Mouse (Mus musculus): ENCODE measurements around the gene Egfem1. TPM values are rescaled to one million over a fixed set of nuclear protein-coding genes. Genes with fewer than 3 reads are reported as not detected.

Egfem1 gene
- total and polyA plus RNA-seq, 2 experiments from 2014 or later: 0.23 TPM; not detected in 1

DNA sequence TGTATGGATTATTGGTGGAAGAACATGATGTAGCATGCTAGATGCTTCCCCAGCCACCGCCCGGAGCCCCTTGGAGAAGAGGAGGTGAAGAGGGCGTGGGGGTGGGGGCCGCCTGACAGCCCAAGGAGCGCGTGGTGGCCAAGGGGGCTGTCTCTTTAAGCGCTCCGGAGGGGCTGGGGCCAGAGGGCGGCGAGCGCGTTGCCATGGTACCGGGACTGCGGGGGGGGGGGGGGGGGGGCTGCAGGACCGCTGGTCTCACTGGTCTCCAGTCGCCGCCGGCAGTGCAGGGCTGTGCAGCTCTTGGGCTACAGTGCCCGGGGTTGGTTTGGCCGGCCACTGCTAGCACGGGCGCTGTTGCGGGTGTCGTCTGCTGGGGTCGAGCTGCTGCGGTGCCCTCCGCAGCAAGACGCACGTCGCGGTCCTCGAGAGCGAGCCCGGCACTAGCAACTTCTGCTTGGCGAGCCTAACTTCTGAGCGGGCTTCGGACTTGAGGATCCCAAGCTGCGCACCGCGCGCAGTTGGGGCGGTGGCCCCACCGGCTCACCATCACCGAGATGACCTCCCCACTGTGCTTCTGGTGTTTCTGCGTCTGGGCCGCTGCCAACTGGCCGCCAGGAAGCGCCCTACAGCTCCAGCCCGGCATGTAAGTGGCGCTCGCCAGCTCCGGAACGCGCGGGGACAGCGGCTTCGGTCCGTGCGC, 623 bp downstream of the Egfem1 start:
- ATAC-seq (ENCODE audit: insufficient read depth, low read depth): 0 out of 2 replicates have a peak, but pooled peaks have one; percentile 24
- Histone ChIP-seq H3K9ac (replicated peaks; ENCODE audit: low read depth, low read length) (0 out of 2 replicates have a peak overlapping the region, but pooled peaks have one; percentile 4), H3K4me3 (ENCODE audit: low read depth, low read length) (peak overlapping the region; percentile 47), H3K4me2 (ENCODE audit: low read depth, low read length) (peak overlapping the region; percentile 71), H3K36me3 (replicated peaks; ENCODE audit: control insufficient read depth, insufficient read depth, low read length) (no peaks in the 10 kb centered on the region), H3K27ac (ENCODE audit: low read depth) (no peak overlapping the region), H3K27me3 (ENCODE audit: control insufficient read depth, insufficient read depth, low read length) (peaks cover 42% of the 10 kb centered on the region), H3K9me3 (replicated peaks; ENCODE audit: control insufficient read depth, low read length) (no peaks in the 10 kb centered on the region), H3K4me1 (ENCODE audit: control insufficient read depth, insufficient read depth) (no peaks in the 10 kb centered on the region)
- WGBS: 0% methylated on average over 44 of the region's 59 CpGs
- no peak for TF ChIP-seq EP300 (IDR thresholded peaks at IDR 0.05; ENCODE audit: low read depth)
- no peak for TF ChIP-seq CTCF (IDR thresholded peaks at IDR 0.05; ENCODE audit: low read depth)
- DNase-seq (ENCODE audit: low spot score): no peak

DNA sequence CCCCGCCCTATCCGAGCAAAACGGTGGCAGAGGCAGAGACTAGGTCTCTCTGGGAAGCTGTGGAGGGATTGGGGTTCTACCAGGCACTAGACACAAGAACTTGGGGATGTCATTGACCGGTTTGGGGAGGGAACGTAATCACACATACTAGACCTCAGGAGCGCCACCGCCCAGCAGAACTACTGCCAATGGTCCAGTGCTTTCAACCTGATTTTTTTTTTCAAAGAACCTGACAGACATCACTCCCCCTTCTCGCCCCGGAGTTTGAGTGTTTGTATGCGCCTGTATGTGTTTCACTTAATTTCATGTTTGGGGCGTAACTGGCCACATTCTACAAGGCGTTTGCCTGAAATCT, 1.1 kb downstream of the Egfem1 start:
- 0 out of 2 replicates have a peak overlapping the region, but pooled peaks have one; percentile 4 for H3K9ac ChIP-seq (replicated peaks; ENCODE audit: low read depth, low read length)
- DNase-seq (ENCODE audit: low spot score) (no peak), ATAC-seq (ENCODE audit: insufficient read depth, low read depth) (no peak)
- no peaks in the 10 kb centered on the region for H3K36me3 ChIP-seq (replicated peaks; ENCODE audit: control insufficient read depth, insufficient read depth, low read length)
- no peak overlapping the region for H3K27ac ChIP-seq (ENCODE audit: low read depth)
- WGBS: 6% methylated on average over 12 of the region's 12 CpGs
- peaks cover 42% of the 10 kb centered on the region for H3K27me3 ChIP-seq (ENCODE audit: control insufficient read depth, insufficient read depth, low read length)
- no peaks in the 10 kb centered on the region for H3K4me1 ChIP-seq (ENCODE audit: control insufficient read depth, insufficient read depth)
- H3K4me2 ChIP-seq (ENCODE audit: low read depth, low read length): peak overlapping the region; percentile 71
- H3K9me3 ChIP-seq (replicated peaks; ENCODE audit: control insufficient read depth, low read length): no peaks in the 10 kb centered on the region
- peak overlapping the region; percentile 47 for H3K4me3 ChIP-seq (ENCODE audit: low read depth, low read length)
- no peak for TF ChIP-seq CTCF (IDR thresholded peaks at IDR 0.05; ENCODE audit: low read depth)
- no peak for TF ChIP-seq EP300 (IDR thresholded peaks at IDR 0.05; ENCODE audit: low read depth)

DNA sequence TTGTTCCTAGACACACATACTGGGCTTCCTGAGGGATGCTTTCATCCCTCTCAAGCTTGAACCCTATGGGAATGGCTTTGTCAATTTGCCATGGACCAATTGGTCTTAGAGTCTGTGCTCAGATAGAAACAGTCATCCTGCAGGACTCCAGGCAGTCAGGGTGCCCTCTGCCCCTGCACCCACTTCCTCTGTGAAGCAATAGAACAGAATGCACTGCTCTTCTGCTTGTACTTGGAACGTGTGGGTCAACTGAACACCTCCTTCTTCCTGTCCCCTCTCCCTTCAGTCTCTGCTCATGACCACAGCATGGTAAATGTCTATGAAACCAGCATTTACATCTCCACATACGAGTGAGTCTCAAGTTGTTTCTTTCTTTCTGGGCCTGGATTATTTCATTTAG, 16.6 kb downstream of the Egfem1 start:
- ATAC-seq (ENCODE audit: insufficient read depth, low read depth) (no peak), DNase-seq (ENCODE audit: low spot score) (no peak)
- no peak overlapping the region for H3K27ac ChIP-seq (ENCODE audit: low read depth)
- H3K27me3 ChIP-seq (ENCODE audit: control insufficient read depth, insufficient read depth, low read length): no peaks in the 10 kb centered on the region
- no peak overlapping the region for H3K4me3 ChIP-seq (ENCODE audit: low read depth, low read length)
- TF ChIP-seq EP300 (IDR thresholded peaks at IDR 0.05; ENCODE audit: low read depth) (no peak), CTCF (IDR thresholded peaks at IDR 0.05; ENCODE audit: low read depth) (no peak)
- no peak overlapping the region for H3K9ac ChIP-seq (replicated peaks; ENCODE audit: low read depth, low read length)
- WGBS: 40% methylated on average over 2 of the region's 2 CpGs
- no peak overlapping the region for H3K4me2 ChIP-seq (ENCODE audit: low read depth, low read length)
- no peaks in the 10 kb centered on the region for H3K9me3 ChIP-seq (replicated peaks; ENCODE audit: control insufficient read depth, low read length)
- no peaks in the 10 kb centered on the region for H3K36me3 ChIP-seq (replicated peaks; ENCODE audit: control insufficient read depth, insufficient read depth, low read length)
- no peaks in the 10 kb centered on the region for H3K4me1 ChIP-seq (ENCODE audit: control insufficient read depth, insufficient read depth)

DNA sequence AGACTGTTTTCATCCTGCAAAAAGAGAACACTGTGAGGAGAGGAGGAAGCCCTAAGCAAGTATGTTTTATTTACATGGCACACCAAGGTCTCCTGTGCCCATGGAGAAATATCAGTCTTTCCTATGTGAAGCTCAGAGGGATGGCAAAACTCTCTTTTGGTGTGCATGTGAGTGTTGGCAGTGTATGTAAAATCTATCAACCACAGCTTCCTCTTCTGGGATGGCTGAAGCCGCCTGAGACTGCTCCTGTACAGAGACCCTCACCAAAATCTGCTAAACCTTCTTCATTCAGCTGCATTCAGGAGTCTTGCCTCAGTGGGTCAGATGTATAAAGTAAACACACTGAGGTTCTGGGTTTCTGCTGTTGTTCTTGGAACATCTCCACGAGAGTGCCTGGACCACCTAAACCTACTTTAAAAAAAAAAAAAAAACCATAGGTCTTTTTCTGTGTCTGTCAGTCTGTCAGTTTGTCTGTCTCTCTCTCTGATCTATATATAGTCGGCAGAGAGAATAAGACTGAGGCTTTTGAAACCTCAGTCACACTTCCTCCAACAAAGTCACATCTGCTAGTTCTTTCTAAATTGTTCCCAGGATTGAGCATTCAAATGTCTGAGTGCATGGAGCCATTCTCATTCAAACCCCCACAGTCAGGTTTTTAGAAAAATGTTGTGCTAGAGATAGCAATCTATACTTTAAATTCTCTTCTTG, 24.3 kb downstream of the Egfem1 start:
- H3K9me3 ChIP-seq (replicated peaks; ENCODE audit: control insufficient read depth, low read length): no peaks in the 10 kb centered on the region
- 56% methylated on average over 3 of the region's 3 CpGs for WGBS
- ATAC-seq (ENCODE audit: insufficient read depth, low read depth): no peak
- no peak overlapping the region for H3K4me2 ChIP-seq (ENCODE audit: low read depth, low read length)
- no peaks in the 10 kb centered on the region for H3K4me1 ChIP-seq (ENCODE audit: control insufficient read depth, insufficient read depth)
- no peak overlapping the region for H3K27ac ChIP-seq (ENCODE audit: low read depth)
- H3K9ac ChIP-seq (replicated peaks; ENCODE audit: low read depth, low read length): no peak overlapping the region
- H3K4me3 ChIP-seq (ENCODE audit: low read depth, low read length): no peak overlapping the region
- no peaks in the 10 kb centered on the region for H3K27me3 ChIP-seq (ENCODE audit: control insufficient read depth, insufficient read depth, low read length)
- H3K36me3 ChIP-seq (replicated peaks; ENCODE audit: control insufficient read depth, insufficient read depth, low read length): no peaks in the 10 kb centered on the region
- TF ChIP-seq EP300 (IDR thresholded peaks at IDR 0.05; ENCODE audit: low read depth) (no peak), CTCF (IDR thresholded peaks at IDR 0.05; ENCODE audit: low read depth) (no peak)
- no peak for DNase-seq (ENCODE audit: low spot score)

DNA sequence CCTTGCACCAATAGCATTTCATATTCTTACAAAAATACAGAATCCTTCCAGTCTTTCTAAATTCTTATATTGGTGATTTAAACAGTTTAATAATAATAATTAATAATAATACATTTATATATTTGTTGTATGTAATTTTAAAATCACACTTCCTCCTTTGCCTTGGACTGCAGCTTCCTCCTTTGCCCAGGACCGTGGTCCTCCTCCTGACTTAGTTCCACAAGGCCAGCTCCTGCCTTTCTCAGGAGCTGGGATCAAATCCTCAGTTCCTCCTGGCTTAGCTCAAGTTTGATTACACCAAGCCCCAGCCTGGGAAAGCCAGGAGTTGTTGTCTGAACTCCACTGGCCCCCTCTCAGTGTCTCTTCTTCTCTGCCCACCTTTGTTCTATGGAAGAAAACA, 25.3 kb downstream of the Egfem1 start:
- Histone ChIP-seq H3K27me3 (ENCODE audit: control insufficient read depth, insufficient read depth, low read length) (no peaks in the 10 kb centered on the region), H3K36me3 (replicated peaks; ENCODE audit: control insufficient read depth, insufficient read depth, low read length) (no peaks in the 10 kb centered on the region), H3K4me1 (ENCODE audit: control insufficient read depth, insufficient read depth) (no peaks in the 10 kb centered on the region), H3K9me3 (replicated peaks; ENCODE audit: control insufficient read depth, low read length) (no peaks in the 10 kb centered on the region), H3K9ac (replicated peaks; ENCODE audit: low read depth, low read length) (no peak overlapping the region), H3K4me3 (ENCODE audit: low read depth, low read length) (no peak overlapping the region), H3K4me2 (ENCODE audit: low read depth, low read length) (no peak overlapping the region), H3K27ac (ENCODE audit: low read depth) (no peak overlapping the region)
- TF ChIP-seq CTCF (IDR thresholded peaks at IDR 0.05; ENCODE audit: low read depth) (no peak), EP300 (IDR thresholded peaks at IDR 0.05; ENCODE audit: low read depth) (no peak)
- DNase-seq (ENCODE audit: low spot score) (no peak), ATAC-seq (ENCODE audit: insufficient read depth, low read depth) (no peak)
- 81% methylated on average over 1 of the region's 1 CpGs for WGBS
